Mouse (Mus musculus) bone marrow macrophage, adult 2 months (primary cell): Measurements from ENCODE around the gene Rnf208.

ENCODE experiments used
- CTCF ChIP-seq: IDR thresholded peaks from 2 replicates; pipeline ENCODE4 v1.5.1; 2012; ENCODE audit warnings: low read depth, mild to moderate bottlenecking, low read length, moderate library complexity
- POLR2A ChIP-seq: IDR thresholded peaks from 2 replicates; pipeline ENCODE4 v1.6.1; 2012; ENCODE audit warnings: mild to moderate bottlenecking, low read depth, low read length, borderline replicate concordance

DNA sequence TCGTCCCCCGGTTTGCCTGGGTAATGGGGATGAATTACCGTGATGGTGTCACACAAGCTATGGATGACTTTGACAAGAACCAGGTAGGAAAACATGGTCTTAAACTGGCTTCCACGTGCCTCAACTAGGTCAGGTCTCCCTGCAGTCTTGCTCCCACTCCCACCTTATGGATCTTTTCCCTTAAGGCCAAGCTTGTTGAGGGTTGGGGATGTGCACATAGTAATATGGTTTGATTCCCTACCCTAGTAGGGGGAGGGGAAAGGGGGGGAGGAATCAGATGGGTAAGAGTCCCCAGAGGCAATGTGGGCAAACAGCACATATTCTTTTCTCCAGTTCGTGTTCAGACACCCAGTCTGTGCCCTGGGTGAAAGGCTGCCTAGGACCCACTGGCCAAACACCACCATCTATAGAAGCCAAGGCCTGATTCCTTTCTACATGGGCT, 20.7 kb upstream of the Rnf208 start:
- TF ChIP-seq CTCF (no peak), POLR2A (no peak)
